Mouse (Mus musculus): ENCODE measurements around the gene Bin2.
A peak's percentile ranks its signal among the peaks of the same experiment; 100 is the strongest.
"Not testable (repeated sequence)": the region's sequence is repeated elsewhere in the genome, so short reads cannot be mapped to it uniquely, and the experiment has no call there.

Gene Bin2

DNA sequence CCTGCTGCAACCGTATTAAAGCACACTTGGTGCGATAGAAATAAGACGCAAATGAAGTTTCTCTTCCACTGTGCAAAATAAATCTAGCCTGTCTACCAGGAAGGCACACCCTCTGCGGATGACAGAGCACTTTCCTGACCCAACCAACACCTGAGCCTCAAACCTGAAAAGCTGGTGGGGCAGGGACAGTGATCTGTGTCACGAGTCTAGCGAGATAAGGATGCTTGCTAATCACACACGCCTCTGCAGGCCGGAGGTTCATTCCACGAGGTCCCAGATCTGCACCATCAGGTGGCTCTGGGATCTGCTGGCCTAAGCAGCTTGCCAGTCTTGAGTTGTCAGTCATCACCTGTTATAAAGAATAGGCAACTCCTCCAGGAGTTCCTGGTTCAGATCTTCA lies 17.7 kb downstream of the Bin2 start:
- DNase-seq (ENCODE audit: low read depth, low spot score), result no peak

DNA sequence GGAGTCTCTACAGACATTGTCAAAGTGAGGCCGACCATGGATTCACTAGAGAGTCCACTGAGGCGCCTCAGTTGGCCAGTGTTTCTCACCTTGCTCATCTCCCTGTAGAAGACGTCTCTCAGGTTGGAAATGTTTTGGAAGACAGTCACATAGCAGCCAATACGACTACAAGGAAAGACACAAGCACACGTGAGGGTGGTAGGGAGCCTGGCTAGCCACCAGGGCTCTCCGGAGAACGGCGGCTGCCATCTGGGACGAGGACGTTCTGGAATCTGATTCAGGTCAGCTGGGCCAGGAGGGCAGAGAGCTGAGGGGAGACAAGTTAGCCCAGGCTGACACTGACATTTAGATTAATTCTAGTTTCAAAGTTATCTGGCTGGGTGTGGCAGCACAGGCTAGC lies 19.2 kb downstream of the Bin2 start:
- DNase-seq (ENCODE audit: low read depth, low spot score), result no peak

DNA sequence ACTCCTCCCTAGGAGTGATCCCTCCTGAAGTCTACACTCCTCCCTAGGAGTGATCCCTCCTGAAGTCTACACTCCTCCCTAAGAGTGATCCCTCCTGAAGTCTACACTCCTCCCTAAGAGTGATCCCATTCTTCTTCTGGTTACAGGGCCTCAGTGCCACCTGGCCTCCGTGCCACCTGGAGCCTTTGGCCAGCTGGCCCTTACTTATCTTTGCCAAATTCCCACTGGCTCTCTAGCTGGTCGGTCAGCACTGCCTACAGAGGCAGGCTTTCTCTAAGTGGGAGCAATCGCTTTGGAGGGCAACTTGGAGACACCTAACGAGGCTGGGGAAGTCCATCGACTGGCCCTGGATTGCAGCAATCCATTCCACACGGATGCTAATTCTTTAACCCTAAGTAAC lies 23.2 kb downstream of the Bin2 start:
- no peak for DNase-seq (ENCODE audit: low read depth, low spot score)

DNA sequence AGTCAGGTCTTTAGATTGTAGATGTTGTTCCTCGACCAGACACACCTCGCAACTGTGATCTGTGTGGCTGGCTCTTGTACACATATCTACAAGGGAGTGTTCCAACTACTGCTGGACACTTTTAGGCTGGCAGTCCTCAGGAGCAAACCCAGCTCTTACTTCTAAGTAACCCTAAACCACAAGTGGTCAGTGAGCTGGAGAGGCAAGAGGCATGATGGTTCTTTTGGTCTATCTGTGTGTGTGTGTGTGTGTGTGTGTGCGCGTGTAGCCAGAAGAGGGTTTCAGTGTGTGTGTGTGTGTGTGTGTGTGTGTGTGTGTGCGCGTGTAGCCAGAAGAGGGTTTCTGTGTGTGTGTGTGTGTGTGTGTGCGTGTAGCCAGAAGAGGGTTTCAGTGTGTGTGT lies 26.9 kb downstream of the Bin2 start:
- DNase-seq (ENCODE audit: low read depth, low spot score), result no peak

DNA sequence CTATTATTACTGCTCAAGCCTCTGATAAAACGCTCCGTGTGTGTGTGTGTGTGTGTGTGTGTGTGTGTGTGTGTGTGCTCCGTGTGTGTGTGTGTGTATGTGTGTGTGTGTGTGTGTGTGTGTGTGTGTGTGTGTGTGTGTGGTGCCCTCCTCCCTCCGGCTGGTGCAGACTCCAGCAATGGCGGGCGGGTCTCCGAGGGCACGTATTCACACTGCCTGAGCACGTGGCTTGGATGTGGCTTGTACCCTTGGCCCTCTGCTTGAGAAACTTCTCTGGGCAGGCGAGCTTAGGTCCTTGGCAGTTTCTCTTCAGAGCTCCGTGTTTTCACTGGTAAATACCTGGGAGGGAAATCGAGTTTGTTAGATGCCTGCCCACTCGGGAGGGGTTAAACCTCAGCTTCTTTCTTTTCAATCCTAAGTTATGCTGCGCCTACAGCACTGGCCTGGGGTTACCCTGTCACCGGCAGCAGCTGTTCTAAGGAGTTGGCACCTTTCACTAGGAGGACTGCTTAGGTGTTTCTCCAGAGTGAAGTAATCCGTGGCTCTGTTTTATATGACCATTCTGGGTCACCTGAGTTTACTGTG lies 28.0 kb downstream of the Bin2 start:
- no peak for DNase-seq (ENCODE audit: low read depth, low spot score)

DNA sequence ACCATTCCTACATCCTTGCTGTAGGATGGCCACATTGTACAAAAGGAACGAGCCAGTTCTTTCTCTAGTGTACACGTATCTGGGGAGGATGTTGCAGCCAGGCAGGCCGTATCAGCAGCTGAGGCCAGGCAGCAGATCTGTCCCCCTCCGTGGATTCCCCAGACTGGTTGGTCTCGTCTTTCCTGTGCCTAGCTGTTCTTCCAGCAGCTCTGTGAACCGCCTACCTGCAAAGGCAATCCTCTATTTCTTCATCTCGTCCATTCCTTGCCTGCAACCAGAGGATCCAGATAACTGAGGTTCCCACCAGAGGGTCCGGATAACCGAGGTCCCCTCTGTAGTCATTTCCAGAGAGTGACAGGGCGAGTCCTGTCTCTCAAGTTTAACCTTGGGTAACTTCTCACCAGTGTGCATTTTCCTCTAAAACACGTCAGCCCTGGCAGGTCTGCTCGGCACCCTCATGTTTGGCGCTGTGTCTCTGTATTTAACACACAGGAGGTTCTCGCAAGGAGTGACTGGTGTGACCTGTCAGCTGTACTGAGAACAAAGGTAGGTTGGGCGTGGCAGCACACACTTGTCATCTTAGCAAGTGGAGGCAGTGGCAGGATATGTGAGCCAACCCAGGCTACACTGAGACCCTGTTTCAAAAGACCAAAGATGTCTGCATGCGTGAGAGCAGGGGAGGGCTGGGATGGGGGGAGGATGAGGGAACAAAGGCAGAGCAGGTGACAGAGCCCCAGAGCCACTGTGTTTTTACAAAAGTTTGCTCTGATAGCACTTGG lies 29.2 kb downstream of the Bin2 start:
- DNase-seq (ENCODE audit: low read depth, low spot score), result no peak

DNA sequence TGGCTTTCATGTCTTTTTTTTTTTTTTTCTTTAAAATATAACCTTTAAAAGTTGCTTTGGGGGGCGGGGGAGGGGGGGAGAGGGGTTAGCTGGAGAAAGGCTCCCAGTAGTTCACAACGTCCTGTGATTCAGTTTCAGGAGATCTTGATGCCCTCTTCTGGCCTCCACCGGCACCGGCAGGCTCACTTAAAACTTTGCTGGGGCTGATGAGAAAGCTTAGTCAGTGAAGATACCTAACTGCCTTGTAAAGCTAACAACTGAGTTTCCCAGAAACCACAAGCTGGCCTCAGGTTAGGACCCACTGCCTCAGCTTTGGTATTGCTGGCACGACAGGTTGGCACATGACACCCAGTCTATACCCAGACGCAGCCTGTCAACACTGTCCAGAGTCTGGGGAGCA lies 31.7 kb downstream of the Bin2 start:
- no peak for DNase-seq (ENCODE audit: low read depth, low spot score)

DNA sequence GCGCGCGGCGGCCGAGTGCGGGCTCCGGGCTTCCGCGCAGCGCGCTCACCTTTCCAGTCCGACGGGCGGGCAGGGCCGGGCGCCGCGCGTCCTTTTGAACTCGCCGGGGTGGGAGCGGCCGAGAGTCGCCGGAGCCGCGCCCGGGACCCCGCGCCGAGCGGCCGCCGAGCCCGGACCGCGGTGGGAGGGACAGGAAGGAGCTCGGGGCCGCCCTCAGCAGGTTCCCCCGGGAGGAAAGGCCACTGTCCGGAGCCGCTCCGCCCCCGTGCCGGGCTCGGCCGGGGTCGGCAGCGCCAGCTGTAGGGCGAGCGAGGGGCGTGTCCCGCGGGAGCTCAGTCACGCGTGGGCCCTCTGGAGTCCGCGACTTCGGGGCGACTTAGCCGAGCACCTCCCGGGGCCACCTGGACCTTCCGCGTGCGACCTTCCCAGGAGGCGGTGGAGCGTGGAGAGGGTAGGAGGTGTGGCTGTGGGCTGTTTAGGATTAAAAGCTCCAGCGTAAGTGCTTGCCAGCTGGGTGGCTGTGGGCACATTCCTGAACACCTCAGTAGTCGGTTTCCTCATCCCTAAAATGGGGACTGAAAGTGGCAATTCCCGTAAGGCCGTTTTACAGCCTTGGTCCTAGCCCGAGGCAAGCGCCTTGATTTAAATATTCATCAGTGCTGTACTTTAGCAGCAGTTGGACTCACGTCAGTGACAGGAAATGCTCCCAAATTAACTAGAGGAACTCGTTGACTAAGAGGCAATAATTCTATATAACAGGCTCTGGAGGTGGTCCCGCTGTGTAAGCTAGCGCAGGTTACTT lies 32.5 kb downstream of the Bin2 start, which contains the start of gene Smagp:
Gene Smagp (minus strand): TSS at position 241 of the 802 bp plus-strand sequence.
- peak; percentile 58 for DNase-seq (ENCODE audit: low read depth, low spot score)

DNA sequence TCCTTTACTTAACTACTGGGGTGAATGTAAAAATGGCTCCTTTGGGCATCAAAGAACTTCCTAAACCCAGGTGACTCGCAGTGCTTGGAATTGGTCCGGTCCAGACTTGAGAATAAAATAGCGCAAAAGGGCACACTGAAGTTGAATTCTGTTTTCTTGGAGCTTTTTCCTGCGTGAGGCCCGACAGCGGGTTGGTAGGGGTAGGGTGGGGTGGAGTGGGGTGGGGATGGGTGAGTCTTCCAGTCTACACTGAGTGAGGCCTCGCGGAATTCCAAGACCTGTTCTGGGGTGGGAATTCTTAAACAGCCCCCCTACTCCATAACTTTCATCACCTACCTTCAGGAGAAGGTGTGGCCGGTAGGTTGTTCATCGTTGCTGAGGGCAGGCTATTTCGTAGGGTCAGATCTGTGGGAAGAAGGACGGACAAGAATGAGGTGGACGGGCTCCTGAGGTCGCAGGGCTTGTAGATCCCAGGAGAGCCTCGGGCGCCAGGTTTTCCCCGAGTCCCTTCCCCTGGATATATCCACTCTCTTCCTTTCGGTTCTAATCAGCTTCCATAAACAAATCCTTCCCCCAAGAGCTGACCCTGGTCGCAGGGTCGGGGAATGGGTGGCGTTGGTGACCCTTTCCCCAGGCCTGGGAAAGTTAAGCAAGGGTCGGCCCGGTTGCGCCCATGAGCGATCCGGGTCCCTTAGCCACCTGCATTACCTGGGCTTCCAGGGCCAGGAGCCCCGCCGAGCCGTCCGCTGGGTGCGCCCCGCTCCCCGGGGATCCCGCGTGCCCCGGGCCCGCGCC lies 33.3 kb downstream of the Bin2 start:
- DNase-seq (ENCODE audit: low read depth, low spot score), result no peak

DNA sequence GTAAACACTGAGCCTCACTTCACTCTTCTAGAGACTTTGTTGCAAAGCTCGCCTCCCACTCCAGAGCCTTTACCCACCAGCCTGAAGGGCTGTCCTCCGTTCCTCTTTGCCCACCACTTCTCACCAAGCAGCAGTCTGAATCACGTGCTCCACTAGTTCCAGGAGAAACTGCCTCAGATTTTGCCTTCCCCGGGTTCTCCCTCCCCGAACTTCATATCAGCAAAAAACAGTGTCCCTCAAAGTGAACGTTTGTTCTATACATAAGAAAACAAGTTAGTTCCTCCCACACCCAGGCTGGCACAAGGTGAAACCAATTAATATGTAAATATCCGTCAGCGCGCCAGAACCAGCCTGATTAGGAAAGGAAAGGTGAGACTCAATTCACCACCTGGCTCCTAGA lies 34.1 kb downstream of the Bin2 start:
- DNase-seq (ENCODE audit: low read depth, low spot score), result no peak

DNA sequence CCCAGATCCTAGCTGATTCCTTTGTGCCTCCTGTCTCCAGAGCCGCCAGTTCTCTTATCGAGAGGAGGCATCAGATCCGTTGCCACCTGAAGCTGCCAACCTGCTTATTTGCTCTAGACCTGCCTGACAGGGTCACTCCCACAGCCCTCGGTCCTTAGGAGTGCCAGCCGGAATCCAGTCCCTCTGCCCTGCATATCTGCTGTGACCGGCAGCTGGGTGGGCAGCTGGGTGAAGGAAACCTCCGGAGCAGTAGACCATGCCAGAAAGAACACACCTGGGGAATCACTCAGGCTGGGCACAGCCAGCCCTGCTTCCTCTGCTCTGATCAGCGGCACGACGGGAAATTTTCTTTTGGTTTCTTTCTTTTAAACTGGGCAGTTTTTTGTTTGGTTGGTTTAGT lies 36.0 kb downstream of the Bin2 start:
- no peak for DNase-seq (ENCODE audit: low read depth, low spot score)

DNA sequence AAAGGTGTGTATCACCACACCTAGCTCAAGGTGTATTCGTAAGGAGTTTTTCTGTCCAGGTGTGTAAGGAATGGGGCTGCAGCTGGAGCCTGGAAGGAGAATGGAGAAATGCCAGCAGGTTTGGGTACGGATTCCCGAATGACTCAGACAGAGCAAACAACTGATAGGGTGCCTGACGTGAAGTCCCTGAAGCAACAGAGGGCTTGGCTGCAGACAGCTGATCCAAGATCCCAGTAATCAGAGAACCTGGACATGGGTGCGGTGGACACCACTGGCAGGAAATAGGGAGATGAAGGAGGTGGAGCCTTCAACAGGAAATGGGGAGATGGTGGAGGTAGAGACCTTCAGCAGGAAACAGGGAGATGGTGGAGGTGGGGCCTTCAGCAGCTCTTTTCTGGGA lies 37.0 kb downstream of the Bin2 start:
- DNase-seq (ENCODE audit: low read depth, low spot score), result no peak

DNA sequence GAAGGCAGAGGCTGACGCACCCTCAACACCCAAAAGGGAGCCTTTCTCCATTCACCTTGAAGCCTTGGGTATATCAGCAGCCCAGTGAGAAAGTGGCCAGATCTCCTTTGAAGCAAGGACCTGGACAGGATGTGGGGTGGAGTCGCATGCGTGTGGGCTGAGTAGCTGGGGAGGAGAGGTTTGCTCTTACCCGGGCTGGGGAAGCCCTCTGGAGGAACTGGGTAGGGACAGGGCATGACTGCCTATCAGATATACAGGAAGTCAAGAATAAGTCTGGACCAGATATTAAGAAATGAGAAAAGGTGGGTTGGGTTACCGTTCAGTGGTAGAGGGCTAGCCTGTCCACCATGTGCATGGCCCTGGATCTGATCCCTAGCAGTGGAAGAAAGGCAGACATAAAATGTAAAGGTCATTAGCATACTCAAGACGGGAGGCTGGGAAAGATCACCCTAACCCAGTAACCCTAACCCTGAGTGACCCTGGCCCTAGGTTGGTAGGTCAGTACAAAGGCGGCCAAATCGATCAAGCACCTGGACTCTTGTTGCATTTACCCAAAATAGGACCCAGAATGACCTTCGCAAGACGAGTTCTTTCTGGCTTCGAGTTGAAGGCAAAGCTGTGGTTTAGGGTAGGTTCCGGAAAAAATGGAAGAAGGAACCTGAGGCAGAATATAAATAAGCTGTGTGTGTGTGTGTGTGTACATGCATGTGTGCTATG lies 37.7 kb downstream of the Bin2 start:
- no peak for DNase-seq (ENCODE audit: low read depth, low spot score)

DNA sequence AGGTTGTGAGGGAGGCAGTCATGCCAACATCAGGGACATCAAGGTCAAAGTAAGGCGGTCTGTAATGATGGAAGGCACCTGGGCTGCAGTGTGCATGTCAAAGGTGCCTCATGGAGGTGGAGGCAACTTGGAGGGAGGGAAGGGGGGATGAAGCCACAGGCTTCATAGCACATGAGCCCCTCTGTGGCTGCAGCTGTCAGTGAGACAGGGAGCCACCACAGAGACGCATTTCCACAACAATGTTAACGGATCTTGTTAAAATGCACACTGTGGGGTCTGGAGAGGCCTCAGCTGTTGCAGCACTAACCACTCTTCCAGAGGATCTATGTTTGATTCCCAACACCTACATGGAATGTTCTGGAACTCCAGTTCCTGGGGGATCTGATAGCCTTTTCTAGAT lies 39.2 kb downstream of the Bin2 start:
- no peak for DNase-seq (ENCODE audit: low read depth, low spot score)

DNA sequence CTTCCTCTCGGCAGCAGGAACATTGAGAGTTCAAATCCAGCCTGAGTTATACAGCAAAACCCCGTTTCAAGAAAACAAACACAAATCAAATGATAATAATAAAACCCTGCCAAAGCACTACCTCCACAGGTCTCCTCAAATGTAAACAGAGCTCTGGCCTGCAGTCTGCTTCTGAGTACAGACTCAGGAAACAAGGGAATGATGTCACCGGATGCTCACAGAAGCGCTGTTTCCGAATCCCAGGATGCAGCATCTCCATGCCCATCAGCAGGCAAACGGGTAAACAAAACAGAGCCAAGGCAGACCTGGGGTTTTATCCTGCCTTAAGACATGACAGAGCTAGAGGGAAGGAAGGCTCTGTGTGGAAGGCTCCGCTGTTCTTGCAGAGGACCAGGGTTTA lies 40.6 kb downstream of the Bin2 start:
- DNase-seq (ENCODE audit: low read depth, low spot score), result no peak

DNA sequence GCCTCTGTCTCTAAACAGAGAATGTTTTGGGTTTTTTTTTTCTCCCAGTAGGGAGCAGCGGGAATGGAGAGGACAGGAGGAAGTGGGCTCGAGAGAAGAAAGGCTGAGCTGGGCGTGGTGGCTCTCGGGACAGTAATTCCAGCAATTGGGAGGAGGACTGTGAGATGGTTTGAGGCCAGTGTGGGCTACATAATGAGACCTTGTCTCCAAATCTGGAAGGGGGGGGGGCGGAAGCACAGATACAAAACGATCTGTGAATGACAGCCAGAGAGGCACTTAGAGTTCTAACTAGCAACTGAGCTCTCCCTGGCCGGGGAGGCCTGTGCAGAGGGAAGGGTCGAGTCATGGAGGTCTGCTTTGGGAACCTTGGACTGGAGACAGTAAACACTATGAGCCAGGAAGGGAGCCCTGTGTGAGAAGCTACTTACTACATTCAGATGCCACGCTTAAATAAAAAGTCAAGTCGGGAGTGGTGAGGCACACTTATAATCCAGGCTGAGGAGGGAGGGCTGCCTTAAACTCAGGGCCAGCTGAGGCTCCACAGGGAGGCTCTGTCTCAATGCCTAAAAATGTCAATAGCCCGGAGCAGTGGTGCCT lies 41.5 kb downstream of the Bin2 start:
- DNase-seq (ENCODE audit: low read depth, low spot score), result no peak

DNA sequence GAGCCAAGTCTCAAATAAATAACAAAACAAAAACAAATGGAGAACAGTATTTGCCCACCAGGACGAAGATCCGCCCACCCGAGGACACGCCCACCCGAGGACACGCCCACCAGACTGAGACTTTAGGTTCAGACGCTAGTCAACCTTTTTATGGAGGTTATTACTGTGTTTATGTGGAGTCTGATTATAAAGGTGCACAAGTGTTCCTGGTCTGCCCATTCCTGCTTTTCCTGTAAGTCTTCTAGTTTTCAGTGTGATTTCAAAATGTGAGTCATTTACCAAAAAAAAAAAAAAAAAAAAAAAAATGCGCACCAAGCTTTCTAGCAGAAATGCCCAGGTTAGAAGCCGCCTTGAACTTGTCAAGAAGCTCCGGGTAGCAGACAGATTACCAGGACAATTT lies 42.1 kb downstream of the Bin2 start:
- no peak for DNase-seq (ENCODE audit: low read depth, low spot score)

DNA sequence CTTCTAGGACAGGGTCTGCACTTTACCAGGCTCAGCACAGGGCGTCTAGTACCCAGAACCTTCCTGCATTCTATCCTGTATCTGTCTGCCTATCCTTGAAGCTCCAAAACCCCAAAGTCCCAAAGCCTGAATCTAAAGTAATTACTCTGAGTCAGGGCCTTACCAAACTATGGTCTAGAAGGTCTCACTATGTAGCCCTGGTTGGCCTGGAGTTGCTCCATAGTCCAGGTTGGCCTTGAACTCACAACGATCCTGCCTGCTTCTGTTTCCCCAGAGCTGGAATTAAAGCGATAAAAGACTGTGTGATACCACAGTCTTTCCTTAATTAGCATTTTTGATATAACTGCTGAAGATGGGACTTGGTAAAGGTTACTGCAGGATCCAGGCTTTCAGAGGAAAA lies 44.9 kb downstream of the Bin2 start:
- no peak for DNase-seq (ENCODE audit: low read depth, low spot score)

DNA sequence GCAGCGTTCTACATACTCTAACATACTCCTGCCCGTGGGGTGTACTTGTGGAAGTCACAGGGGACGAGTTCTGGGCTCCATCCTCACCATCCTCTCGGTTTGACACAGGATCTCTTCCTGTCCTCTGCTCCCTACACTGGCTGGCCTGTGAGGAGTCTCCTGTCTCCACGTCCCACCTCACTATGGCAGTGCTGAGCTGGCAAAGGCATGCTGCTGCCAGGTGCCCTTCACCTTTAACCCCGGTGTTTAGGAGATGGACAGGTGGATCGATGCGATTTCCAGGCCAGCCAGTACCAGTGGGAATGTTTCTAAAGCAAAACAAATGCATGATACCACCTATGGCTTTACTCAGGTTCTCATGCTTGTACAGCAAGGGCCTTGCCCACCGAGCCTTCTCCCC lies 45.6 kb downstream of the Bin2 start:
- no peak for DNase-seq (ENCODE audit: low read depth, low spot score)

DNA sequence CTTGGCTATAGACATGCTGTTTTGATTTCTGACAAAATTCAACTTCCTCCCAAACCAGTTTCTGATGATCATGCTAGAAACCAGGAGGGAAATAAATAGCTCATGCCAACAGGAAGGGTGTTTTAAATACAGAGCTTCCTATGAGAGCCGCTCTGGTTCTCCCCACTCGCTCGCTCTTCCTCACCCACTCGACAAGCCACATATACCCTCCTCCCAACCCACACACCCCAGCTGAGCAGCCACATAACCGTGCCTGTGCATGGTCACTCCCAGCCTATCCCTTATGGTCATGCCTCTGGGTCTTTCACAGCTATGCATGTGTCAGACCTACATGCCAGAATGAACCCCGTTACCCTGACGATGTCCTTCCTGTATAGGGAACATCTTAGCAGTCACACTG lies 47.2 kb downstream of the Bin2 start:
- no peak for DNase-seq (ENCODE audit: low read depth, low spot score)

DNA sequence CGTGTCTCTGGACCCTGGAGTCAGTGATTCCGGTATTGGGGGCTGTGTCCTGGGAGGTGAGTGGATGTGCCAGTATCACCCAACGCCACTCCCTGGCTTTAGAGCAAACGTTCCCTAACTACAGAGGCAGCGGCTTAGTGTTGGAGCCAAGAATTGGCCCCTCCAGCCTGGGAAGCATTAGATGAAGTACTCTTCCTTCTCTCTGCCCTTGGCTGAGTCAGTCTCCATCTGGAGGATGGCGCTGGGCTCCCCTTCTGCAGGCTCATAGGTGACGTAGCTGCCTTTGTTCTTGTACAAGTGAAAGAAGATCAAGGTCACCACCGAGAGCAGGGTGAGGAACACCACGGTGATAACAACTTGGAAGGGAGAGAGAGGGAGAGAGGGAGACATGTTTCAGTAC lies 47.7 kb downstream of the Bin2 start:
- DNase-seq (ENCODE audit: low read depth, low spot score), result not testable (repeated sequence)
